Mouse (Mus musculus) adrenal gland, postnatal 10 days (tissue): ENCODE measurements around the gene Dnmt3l. TPM values are rescaled to one million over a fixed set of nuclear protein-coding genes. Genes with fewer than 3 reads are reported as not detected.
A peak's percentile ranks its signal among the peaks of the same experiment; 100 is the strongest.
"Not testable (repeated sequence)": the region's sequence is repeated elsewhere in the genome, so short reads cannot be mapped to it uniquely, and the experiment has no call there.

Experiments
- DNase-seq: peaks from one replicate; pipeline ENCODE4 v3.0.0; 2021; ENCODE audit warnings: mixed read lengths
- long read RNA-seq, 2 experiments: library from polyadenylated mRNA; stranded (forward); transcript quantifications; one replicate each; pipeline ENCODE4 v2.0.0; 2021
- total RNA-seq, 2 experiments: library from RNA; stranded (reverse); gene quantifications; 2 replicates each; pipeline ENCODE4 v1.2.3; 2021

Dnmt3l gene
- 1 to 10 TPM; 2.4 to 6.4 TPM for total RNA-seq
- long read RNA-seq, experiment 1, partial matches to known transcripts: 2 of 2 reads
- long read RNA-seq, experiment 1, other reads (novel, unspliced or antisense): 0 of 2 reads
- long read RNA-seq, experiment 2, partial matches to known transcripts: 2 of 2 reads
- long read RNA-seq, experiment 2, other reads (novel, unspliced or antisense): 0 of 2 reads

- DNase-seq: no peak
These were observed at the start of gene Dnmt3l for GRCm38 (mm10) chr10:78041647-78042046. Gene Dnmt3l (plus strand): TSS chr10:78041947.

GRCm38 (mm10) chr10:77995639-77996038 is 46.1 kb upstream of the Dnmt3l start:
- DNase-seq: no peak

- DNase-seq: no peak
These were observed 41.5 kb upstream of the Dnmt3l start for GRCm38 (mm10) chr10:78000200-78000599.

- peak; percentile 15 for DNase-seq
These were observed 40.0 kb upstream of the Dnmt3l start for GRCm38 (mm10) chr10:78001796-78002195.

GRCm38 (mm10) chr10:78002316-78002715 is 39.4 kb upstream of the Dnmt3l start:
- DNase-seq: no peak

GRCm38 (mm10) chr10:78004479-78005100 is 37.2 kb upstream of the Dnmt3l start:
- no peak for DNase-seq

- no peak for DNase-seq
These were observed 35.8 kb upstream of the Dnmt3l start for GRCm38 (mm10) chr10:78005791-78006438.

- DNase-seq: no peak
These were observed 34.5 kb upstream of the Dnmt3l start for GRCm38 (mm10) chr10:78007203-78007602.

- DNase-seq: no peak
These were observed 33.6 kb upstream of the Dnmt3l start for GRCm38 (mm10) chr10:78008169-78008568.

- peak; percentile 99 for DNase-seq
These were observed 32.4 kb upstream of the Dnmt3l start for GRCm38 (mm10) chr10:78009184-78009944.

GRCm38 (mm10) chr10:78009945-78010293 is 31.8 kb upstream of the Dnmt3l start, which contains the start of gene Pfkl:
Gene Pfkl (minus strand): TSS chr10:78010083.
- DNase-seq: no peak

- DNase-seq: peak; percentile 24
These were observed 31.4 kb upstream of the Dnmt3l start for GRCm38 (mm10) chr10:78010335-78010734.

GRCm38 (mm10) chr10:78011116-78011515 is 30.6 kb upstream of the Dnmt3l start:
- DNase-seq: not testable (repeated sequence)

- DNase-seq: peak; percentile 60
These were observed 28.9 kb upstream of the Dnmt3l start for GRCm38 (mm10) chr10:78012661-78013495.

GRCm38 (mm10) chr10:78015489-78015888 is 26.3 kb upstream of the Dnmt3l start:
- DNase-seq: peak; percentile 27

- peak; percentile 16 for DNase-seq
These were observed 25.4 kb upstream of the Dnmt3l start for GRCm38 (mm10) chr10:78016366-78016765.

- peak; percentile 91 for DNase-seq
These were observed 22.9 kb upstream of the Dnmt3l start for GRCm38 (mm10) chr10:78018797-78019203.

GRCm38 (mm10) chr10:78019291-78019690 is 22.5 kb upstream of the Dnmt3l start:
- DNase-seq: no peak

- DNase-seq: not testable (repeated sequence)
These were observed 21.8 kb upstream of the Dnmt3l start for GRCm38 (mm10) chr10:78019984-78020383.

- not testable (repeated sequence) for DNase-seq
These were observed 16.3 kb upstream of the Dnmt3l start for GRCm38 (mm10) chr10:78025453-78025852.

- peak; percentile 79 for DNase-seq
These were observed 13.6 kb upstream of the Dnmt3l start for GRCm38 (mm10) chr10:78028129-78028528.

GRCm38 (mm10) chr10:78029080-78029479 is 12.7 kb upstream of the Dnmt3l start:
- DNase-seq: no peak
